Mouse (Mus musculus) heart, adult 2 months (tissue): ENCODE measurements around the gene Zc3h13.

ENCODE experiments used
- CTCF ChIP-seq: fragments of 200-600 bp; IDR thresholded peaks from 2 replicates; pipeline ENCODE4 v1.8.1; 2022; ENCODE audit warnings: antibody characterized with exemption, mild to moderate bottlenecking, moderate library complexity
- POLR2A ChIP-seq: fragments of 200-500 bp; IDR thresholded peaks from 2 replicates; pipeline ENCODE4 v1.6.1; 2011; ENCODE audit warnings: mild to moderate bottlenecking, low read depth, low read length, control low read depth; ENCODE audit not compliant: insufficient read depth

DNA sequence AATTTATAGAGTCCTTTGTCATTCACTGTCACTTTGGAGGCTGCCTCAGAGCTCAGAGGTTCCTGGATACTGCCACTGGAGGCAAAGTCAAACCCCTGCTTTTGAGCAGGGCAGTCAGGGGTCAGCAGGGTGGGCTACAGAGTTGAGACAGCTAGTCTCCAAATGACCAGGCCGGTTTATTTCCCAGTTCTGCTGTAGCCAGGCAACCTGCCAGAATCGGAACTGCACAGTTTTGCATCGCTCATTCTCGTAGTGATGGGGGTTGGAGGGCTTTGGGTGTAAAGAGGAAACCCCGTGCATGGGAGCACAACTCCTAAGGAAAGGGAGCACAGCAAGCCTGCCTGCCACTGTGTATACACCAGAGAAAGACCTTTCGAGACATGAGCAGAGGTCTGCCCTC lies 79.1 kb downstream of the Zc3h13 start:
- TF ChIP-seq CTCF (no peak), POLR2A (no peak)
